Mouse (Mus musculus) mature B cell (primary cell): Measurements from ENCODE around the gene Phactr1.

ENCODE experiments used
- in situ Hi-C: fragments of 300-500 bp; cut with MboI; formaldehyde crosslinking; loops from 2 replicates; pipeline ENCODE4 v1.14.3; 2019

The Phactr1 gene

DNA sequence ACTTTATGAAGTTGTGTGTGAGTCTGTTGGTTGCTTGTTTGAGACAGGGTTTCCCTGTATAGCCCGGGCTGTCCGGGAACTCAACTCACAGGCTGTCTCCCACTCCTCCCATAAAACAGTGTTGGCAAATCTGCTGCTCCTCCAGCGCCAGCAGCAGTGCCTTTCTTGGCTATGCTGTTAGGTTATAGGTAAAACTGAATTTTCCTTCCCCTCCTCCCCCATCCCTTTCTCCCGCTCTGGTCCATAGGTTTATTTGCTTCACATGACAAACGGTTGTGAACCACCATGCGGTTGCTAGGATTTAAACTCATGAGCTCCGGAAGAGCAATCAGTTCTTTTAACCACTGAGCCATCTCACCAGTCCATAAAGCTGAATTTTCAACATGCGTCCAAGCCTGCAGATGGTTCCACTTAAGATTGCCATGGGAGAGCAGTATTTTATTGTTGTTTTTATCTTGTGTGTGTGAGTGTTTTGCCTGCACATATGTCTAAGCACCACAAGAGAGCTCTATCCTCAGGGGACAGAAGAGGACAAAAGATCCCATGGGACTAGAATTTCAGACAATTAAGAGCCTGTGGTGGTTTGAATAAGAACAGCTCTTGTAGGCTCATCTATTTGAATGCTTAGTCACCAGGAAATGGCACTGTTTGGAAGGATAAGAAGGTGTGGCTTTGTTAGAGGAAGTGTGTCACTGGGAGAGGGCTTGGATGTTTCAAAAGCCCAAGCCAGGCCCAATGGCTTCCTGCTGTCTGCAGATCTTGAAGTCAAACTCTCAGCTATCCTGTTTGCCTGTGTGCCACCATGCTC, 503.0 kb downstream of the Phactr1 start:
- in situ Hi-C loops, result no loop called here

DNA sequence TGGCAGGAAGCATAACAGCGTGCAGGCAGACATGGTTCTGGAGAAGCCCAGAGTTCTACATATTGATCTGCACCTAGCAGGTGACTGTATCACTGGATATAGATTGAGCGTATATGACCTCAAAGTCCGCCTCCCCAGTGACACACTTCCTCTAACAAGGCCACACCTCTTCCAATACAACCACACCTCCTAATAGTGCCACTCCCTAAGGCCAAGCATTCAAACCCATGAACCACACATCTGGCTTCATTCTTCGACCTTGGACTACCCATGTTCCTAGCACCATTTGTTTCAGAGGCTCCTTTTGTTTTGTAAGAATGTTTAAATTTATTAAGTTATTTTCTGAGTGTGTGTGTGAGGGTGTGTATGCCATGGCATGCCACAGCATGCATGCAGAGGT, 507.3 kb downstream of the Phactr1 start:
- in situ Hi-C loops, result no loop called here
